Mouse (Mus musculus) embryonic facial prominence, embryonic 12.5 days (tissue): ENCODE data around the gene Mill2. TPM values are rescaled to one million over a fixed set of nuclear protein-coding genes. Genes with fewer than 3 reads are reported as not detected.
"Not testable (repeated sequence)": the region's sequence is repeated elsewhere in the genome, so short reads cannot be mapped to it uniquely, and the experiment has no call there.

Source experiments
- ATAC-seq: fragments of 200-750 bp; cut with Nextera tagmentation; 2 replicates; pipeline ENCODE4 v1.8.0; 2017; ENCODE audit not compliant: insufficient number of reproducible peaks, insufficient read depth, low FRiP score, low TSS enrichment
- H3K27ac ChIP-seq: fragments of 300-500 bp; sonication (generic); 2 replicates; pipeline ENCODE4 v1.5.1; 2016; ENCODE audit warnings: mild to moderate bottlenecking
- H3K27me3 ChIP-seq: fragments of 300-500 bp; sonication (generic); 2 replicates; pipeline ENCODE4 v1.6.1; 2016; ENCODE audit warnings: mild to moderate bottlenecking, moderate library complexity
- H3K36me3 ChIP-seq: fragments of 300-500 bp; sonication (generic); 2 replicates; pipeline ENCODE4 v1.6.1; 2016; ENCODE audit warnings: mild to moderate bottlenecking
- H3K4me1 ChIP-seq: fragments of 300-500 bp; sonication (generic); 2 replicates; pipeline ENCODE4 v1.6.1; 2016
- H3K4me2 ChIP-seq: fragments of 300-500 bp; sonication (generic); replicated peaks from 2 replicates; pipeline ENCODE4 v1.6.1; 2016; ENCODE audit warnings: mild to moderate bottlenecking, moderate library complexity
- H3K4me3 ChIP-seq: fragments of 300-500 bp; sonication (generic); 2 replicates; pipeline ENCODE4 v1.5.1; 2016; ENCODE audit warnings: mild to moderate bottlenecking
- H3K9ac ChIP-seq: fragments of 300-500 bp; sonication (generic); 2 replicates; pipeline ENCODE4 v1.6.1; 2016; ENCODE audit warnings: mild to moderate bottlenecking, moderate library complexity
- H3K9me3 ChIP-seq: fragments of 300-500 bp; sonication (generic); 2 replicates; pipeline ENCODE4 v1.6.1; 2016; ENCODE audit warnings: mild to moderate bottlenecking, moderate library complexity
- WGBS: fragments of 180-500 bp; shearing (Covaris S2); methylation state at CpG from one replicate; pipeline ENCODE4 v1.1.7; 2016; 5-methylcytosine and 5-hydroxymethylcytosine counted together
- polyA plus RNA-seq: library from polyadenylated mRNA; unstranded; fragments of >200 nt; fragmentation: Nextera tagmentation; extraction: Ambion mirVana; gene quantifications from 2 replicates; pipeline ENCODE4 v1.2.1, GENCODE M21; 2016

Gene Mill2
- 0.12 and 0.28 TPM in 2 replicates for polyA plus RNA-seq

DNA sequence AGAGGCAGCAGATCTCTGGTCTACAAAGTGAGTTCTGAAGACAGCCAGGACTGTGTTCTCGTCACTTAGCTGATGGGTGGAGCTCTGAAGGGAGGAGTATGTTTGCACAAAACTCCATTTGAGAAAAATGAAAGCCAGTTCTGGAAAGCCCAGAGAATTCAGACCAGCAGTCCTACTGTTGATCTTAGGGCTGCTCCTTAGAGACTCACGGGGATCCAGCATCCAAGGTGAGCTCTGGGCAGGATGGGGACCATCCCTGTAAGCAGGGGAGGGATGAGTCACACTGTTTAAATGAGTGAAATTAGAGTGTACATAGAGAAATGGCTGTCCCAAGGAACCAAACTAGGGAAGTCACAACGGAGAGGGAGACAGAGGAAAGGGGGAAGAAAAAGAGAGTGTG is at the start of gene Mill2:
Gene Mill2, plus strand, starts transcription at position 102 of the 400 bp plus-strand sequence.
- WGBS, result 17% methylated on average over 3 of the region's 3 CpGs
- Histone ChIP-seq H3K4me1 (peaks cover 8% of the 10 kb centered on the region; the same call in 1 of the 2 replicates), H3K36me3 (no peaks in the 10 kb centered on the region), H3K27ac (peak within 1 kb of the TSS; percentile 77), H3K9me3 (no peaks in the 10 kb centered on the region), H3K4me2 (peak within 1 kb of the TSS; percentile 53), H3K9ac (peak within 1 kb of the TSS; percentile 42; the same call in 1 of the 2 replicates), H3K27me3 (no peaks in the 10 kb centered on the region), H3K4me3 (peak within 1 kb of the TSS; percentile 30)
- ATAC-seq, result 0 out of 2 replicates have a peak, but pooled peaks have one; percentile 24

DNA sequence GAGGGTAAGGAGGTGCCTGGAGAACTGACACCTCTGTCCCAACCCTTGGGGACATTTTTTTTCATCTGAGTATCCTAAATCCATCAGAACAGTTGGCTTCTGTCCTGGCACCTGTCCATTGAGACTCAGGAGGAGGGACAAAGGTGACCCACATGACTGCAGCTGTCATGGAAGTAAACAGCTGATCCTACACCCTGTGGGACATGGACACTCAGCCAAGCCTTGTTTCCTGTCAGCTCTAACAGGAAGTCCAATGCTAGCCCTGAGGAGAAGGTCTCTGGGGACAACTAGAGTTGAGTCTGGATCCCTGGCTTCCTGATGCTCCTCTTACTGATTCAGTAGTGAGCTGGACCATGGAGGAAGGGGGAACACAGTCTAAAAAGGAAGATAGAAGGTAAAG is 49.1 kb upstream of the Mill2 start:
- not testable (repeated sequence) for H3K4me2 ChIP-seq, H3K4me1 ChIP-seq, H3K36me3 ChIP-seq, H3K4me3 ChIP-seq, H3K27me3 ChIP-seq, H3K27ac ChIP-seq, ATAC-seq, H3K9me3 ChIP-seq, H3K9ac ChIP-seq

DNA sequence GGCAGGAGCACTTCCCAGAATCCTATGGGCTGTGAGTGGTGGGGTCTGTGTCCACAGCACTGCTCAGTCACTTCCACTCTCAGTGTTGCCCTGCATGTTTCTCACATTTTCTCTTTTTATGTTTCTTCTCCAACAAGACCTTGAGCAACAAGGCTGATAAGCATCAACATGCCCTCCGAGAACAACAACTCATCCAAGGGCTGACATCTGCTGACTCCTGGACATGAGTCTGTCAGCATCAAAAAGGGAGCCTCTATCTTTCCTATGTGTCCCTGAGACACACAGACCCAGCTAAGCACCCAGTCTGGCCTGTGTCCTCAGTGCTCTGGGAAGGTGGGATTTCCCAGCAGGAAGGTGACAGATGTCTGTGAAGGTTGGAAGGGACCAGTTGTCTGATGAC is 41.3 kb upstream of the Mill2 start, which contains the start of gene Psg19:
Gene Psg19, minus strand, starts transcription at position 101 of the 400 bp plus-strand sequence.
- Histone ChIP-seq H3K27ac (no peak within 1 kb of the TSS), H3K4me2 (no peak within 1 kb of the TSS), H3K36me3 (no peaks in the 10 kb centered on the region), H3K9me3 (no peaks in the 10 kb centered on the region), H3K27me3 (no peaks in the 10 kb centered on the region), H3K9ac (no peak within 1 kb of the TSS), H3K4me1 (no peaks in the 10 kb centered on the region), H3K4me3 (no peak within 1 kb of the TSS)
- no peak for ATAC-seq
- WGBS, result 77% methylated on average over 1 of the region's 1 CpGs

DNA sequence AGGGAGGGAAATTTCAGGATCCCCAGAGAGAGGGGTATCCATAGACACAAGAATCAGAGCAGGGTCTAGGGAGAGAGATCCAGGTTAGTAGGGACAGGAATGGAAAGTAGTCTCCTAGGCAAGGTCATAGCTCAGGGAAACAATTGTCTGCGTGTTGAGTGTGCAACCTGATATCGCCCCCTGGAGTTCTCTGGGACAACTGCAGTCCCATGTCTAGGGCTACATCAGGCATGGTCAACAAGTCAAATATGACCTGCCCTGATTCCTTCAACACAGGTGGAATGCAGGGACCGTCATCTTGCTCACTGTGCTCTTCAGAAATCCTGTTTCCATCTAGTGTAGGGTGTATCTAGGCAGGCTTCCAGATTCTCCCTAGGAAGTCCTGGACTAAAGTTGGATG is 40.6 kb upstream of the Mill2 start:
- H3K36me3 ChIP-seq, result no peaks in the 10 kb centered on the region

DNA sequence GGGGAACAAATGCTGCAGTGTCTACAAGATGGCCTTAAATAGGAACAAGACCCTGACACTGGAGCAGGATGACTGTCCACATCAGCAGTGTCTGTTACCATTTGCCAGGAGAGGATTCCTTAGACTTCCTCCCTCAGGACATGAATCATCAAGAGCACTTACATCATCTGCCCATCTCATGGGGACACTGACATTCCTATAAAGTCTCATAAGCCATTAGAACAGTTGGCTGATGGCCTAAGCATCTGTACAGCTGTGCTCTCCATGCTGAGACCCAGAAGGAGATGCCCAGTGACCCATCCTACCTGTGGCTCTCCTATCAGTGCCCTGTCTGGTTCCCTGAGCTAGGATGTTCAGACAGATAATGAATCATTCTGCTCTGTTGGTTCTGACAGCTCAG is 36.2 kb upstream of the Mill2 start:
- no peaks in the 10 kb centered on the region for H3K27me3 ChIP-seq

More for the DNA sequence above, 40.6 kb upstream of the Mill2 start:
- ATAC-seq, result no peak
- 48% methylated on average over 3 of the region's 3 CpGs for WGBS
- Histone ChIP-seq H3K4me1 (no peaks in the 10 kb centered on the region), H3K27ac (no peak overlapping the region), H3K4me3 (no peak overlapping the region), H3K9ac (no peak overlapping the region), H3K27me3 (no peaks in the 10 kb centered on the region), H3K4me2 (no peak overlapping the region), H3K9me3 (no peaks in the 10 kb centered on the region)

DNA sequence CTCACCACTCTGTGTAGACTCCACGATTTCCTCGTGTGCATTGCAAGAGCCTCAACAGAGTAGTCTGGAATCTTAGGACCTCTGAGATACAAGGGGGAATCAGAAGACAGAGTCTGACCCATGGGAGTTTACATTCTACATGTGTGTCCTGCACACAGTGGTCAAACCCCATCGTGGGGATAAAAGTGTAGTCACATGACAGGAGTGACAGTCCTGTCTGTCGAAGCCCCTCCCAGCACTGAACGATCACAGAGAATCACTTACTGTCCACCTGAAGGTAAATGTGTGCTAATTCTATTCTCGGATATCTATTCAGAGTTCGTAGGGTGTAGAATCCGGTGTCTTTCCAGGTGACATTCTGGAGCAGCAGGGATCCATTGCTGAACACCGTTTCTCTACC is 21.5 kb upstream of the Mill2 start:
- Histone ChIP-seq H3K27ac (no peak overlapping the region), H3K27me3 (no peaks in the 10 kb centered on the region), H3K4me2 (no peak overlapping the region), H3K9me3 (no peaks in the 10 kb centered on the region), H3K9ac (no peak overlapping the region), H3K4me3 (no peak overlapping the region), H3K36me3 (no peaks in the 10 kb centered on the region), H3K4me1 (no peaks in the 10 kb centered on the region)
- WGBS, result 81% methylated on average over 9 of the region's 9 CpGs
- no peak for ATAC-seq

More for the DNA sequence above, 36.2 kb upstream of the Mill2 start:
- Histone ChIP-seq H3K4me1 (no peaks in the 10 kb centered on the region), H3K27ac (no peak overlapping the region), H3K9ac (no peak overlapping the region), H3K36me3 (no peaks in the 10 kb centered on the region), H3K4me3 (no peak overlapping the region), H3K9me3 (no peaks in the 10 kb centered on the region), H3K4me2 (no peak overlapping the region)
- no peak for ATAC-seq

DNA sequence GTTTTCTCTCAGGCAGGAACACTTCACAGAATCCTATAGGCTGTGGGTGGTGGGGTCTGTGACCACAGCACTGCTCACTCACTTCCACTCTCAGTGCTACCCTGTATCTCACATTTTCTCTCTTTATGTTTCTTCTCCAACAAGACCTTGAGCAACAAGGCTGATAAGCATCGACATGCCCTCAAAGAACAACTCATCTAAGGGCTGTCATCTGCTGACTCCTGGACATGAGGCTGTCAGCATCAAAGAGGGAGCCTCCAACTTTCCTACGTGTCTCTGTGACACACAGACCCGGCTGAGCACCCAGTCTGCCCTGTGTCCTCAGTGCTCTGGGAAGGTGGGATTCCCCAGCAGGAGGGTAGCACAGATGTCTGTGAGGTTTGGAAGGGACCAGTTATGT is 18.3 kb upstream of the Mill2 start, which contains the start of gene Psg17:
Gene Psg17, minus strand, starts transcription at position 101 of the 400 bp plus-strand sequence.
- no peak for ATAC-seq
- no peaks in the 10 kb centered on the region for H3K9me3 ChIP-seq
- H3K4me3 ChIP-seq, result no peak within 1 kb of the TSS
- WGBS, result 75% methylated on average over 3 of the region's 3 CpGs
- H3K27me3 ChIP-seq, result no peaks in the 10 kb centered on the region
- no peaks in the 10 kb centered on the region for H3K36me3 ChIP-seq
- H3K27ac ChIP-seq, result no peak within 1 kb of the TSS
- H3K4me2 ChIP-seq, result no peak within 1 kb of the TSS
- no peak within 1 kb of the TSS for H3K9ac ChIP-seq
- no peaks in the 10 kb centered on the region for H3K4me1 ChIP-seq

DNA sequence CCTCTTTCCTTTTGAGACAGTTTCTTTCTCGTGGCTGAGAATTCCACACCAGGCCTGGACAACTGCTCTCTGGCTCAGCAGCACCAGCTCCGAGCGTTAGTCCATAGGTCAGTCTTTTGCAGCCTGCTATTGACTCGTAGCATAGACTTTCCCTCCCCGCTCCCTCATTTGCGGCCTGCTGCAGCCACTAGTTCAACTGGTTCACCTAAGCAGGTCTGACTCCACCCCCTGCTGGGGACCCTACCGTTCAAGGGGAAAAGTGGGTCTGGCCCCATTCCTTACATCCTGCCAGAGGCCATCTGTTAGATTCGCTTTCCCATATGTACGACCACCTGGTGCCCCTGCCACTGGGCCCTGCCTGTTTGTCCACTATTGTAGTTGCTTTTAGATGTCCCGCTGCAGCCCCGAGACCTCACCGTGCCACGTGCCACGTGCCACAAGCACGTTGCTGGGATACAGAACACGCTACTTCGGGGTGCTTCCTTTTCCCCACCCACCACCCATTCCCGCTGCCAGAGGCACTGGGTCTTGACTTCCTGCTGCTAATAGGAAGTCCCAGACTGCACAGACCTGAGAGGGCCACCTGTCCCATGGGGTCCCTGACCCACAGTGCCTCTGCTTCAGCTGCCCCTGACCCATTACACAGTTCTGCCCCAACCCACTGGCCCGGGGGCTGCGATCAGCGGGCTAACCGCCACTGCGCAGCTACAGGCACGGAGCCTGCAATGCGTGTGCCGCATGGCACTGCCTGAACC is 11.8 kb upstream of the Mill2 start:
- Histone ChIP-seq H3K36me3 (no peaks in the 10 kb centered on the region), H3K4me3 (no peak overlapping the region), H3K9ac (no peak overlapping the region), H3K4me1 (no peaks in the 10 kb centered on the region), H3K27me3 (no peaks in the 10 kb centered on the region), H3K9me3 (no peaks in the 10 kb centered on the region), H3K4me2 (no peak overlapping the region), H3K27ac (no peak overlapping the region)
- 65% methylated on average over 26 of the region's 26 CpGs for WGBS
- ATAC-seq, result 0 out of 2 replicates have a peak, but pooled peaks have one; percentile 28

DNA sequence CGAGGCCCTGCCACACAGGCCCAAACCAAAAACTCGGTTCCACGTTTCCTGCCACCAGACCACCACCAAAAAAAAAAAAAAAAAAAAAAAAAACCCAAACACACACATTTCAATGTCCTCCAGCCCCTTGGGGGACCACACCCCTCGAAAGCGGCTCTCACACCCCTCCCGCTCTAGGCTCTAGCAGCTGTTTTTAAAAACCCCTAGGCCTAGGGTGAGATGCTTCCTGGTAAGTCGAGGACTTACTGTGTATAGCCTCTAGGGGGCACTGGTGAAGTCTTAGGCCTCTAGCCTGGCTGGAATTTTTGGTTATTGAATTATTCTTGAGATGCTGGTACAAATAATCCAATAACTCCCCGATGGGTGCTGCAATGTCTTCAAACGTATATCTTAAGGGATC is 11.2 kb upstream of the Mill2 start:
- Histone ChIP-seq H3K4me2 (no peak overlapping the region), H3K9me3 (no peaks in the 10 kb centered on the region), H3K36me3 (no peaks in the 10 kb centered on the region), H3K27me3 (no peaks in the 10 kb centered on the region), H3K27ac (no peak overlapping the region), H3K4me3 (no peak overlapping the region), H3K9ac (no peak overlapping the region), H3K4me1 (no peaks in the 10 kb centered on the region)
- no peak for ATAC-seq
- 54% methylated on average over 9 of the region's 9 CpGs for WGBS

DNA sequence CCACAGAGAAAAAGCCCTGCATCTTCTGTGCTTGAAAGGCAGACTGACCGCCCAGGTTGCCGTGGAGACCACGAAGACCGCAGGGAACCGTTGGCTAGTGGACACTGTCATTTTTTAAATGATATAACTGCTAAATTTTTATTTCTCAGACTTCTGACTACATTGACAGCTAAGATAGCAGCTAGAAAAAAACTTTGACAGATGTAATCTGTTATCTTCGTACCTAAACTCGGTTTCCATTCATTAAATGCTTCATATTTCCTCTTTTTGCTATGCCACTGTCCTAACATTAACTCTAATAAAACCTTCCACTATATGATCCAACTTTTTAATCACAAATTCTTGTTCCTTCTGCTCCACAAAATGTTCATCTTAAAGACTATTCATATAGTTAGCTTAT is 10.2 kb upstream of the Mill2 start:
- no peak overlapping the region for H3K9ac ChIP-seq
- H3K27ac ChIP-seq, result no peak overlapping the region
- H3K36me3 ChIP-seq, result no peaks in the 10 kb centered on the region
- no peaks in the 10 kb centered on the region for H3K27me3 ChIP-seq
- WGBS, result 90% methylated on average over 7 of the region's 7 CpGs
- ATAC-seq, result no peak
- H3K4me3 ChIP-seq, result no peak overlapping the region
- H3K9me3 ChIP-seq, result no peaks in the 10 kb centered on the region
- H3K4me2 ChIP-seq, result no peak overlapping the region
- H3K4me1 ChIP-seq, result no peaks in the 10 kb centered on the region

DNA sequence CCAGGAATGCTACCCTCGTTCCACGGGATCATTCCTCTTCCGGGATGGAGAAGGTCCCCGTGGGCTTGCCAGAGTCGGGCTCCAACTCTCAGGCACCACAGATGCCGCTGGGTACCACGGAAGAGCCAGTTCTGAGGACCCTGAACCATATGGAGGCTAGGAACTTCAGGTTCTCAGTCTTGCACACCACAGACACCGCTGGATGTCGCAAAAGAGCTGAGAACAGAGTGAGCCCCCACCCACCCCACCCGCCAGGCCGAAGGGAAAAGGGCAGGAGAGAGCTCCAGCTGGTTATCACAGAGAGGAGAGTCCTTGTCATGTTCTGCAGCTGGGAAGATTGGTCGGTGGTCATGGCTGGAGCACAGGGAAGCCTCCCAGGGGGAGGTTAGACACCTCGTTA is 7.5 kb upstream of the Mill2 start:
- no peaks in the 10 kb centered on the region for H3K4me1 ChIP-seq
- no peak overlapping the region for H3K9ac ChIP-seq
- WGBS, result 46% methylated on average over 13 of the region's 13 CpGs
- H3K27ac ChIP-seq, result no peak overlapping the region
- ATAC-seq, result no peak
- no peak overlapping the region for H3K4me3 ChIP-seq
- H3K27me3 ChIP-seq, result no peaks in the 10 kb centered on the region
- H3K9me3 ChIP-seq, result no peaks in the 10 kb centered on the region
- H3K4me2 ChIP-seq, result no peak overlapping the region
- no peaks in the 10 kb centered on the region for H3K36me3 ChIP-seq

DNA sequence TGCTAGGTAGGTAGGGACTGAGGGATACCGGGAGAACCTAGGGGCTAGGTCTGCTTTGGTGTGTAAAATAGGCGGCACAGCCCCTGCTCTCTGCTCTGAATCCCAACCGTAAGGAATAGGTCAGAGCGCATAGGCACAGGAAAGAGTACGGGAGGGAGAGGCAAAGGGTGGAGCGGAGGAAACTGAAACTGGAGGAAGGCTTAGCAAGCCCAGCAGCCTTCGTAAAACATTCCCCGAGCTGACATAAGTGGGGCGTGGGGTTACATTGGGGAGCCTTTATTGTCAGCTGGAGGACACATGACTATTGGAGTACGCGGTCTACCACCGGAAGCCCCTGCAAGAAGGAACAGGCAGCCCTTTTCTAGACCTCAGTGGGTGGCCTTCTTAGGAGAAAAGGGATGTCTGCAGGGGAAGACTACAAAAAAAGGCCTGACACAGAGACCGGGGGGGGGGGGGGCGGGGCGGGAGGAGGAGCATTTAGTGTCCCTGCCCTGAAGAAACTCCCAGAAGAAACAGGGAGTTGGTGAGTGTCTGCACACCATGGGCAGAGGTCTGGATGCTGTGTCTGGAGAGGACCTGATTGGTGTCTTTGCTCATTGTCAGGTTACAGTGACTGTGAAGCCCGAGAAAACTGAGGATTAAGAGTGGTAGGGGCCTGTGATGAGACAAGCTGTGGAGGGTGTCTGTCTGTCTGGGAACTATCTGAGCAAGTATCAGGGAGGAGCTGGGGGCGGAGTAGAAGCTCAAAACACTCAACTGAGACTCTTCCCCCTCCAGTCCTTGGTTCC is 814 bp downstream of the Mill2 start:
- H3K27ac ChIP-seq, result peak overlapping the region; percentile 77
- ATAC-seq, result peak; percentile 88
- 4% methylated on average over 14 of the region's 17 CpGs for WGBS
- no peaks in the 10 kb centered on the region for H3K27me3 ChIP-seq
- H3K4me1 ChIP-seq, result peaks cover 8% of the 10 kb centered on the region; the same call in 1 of the 2 replicates
- H3K36me3 ChIP-seq, result no peaks in the 10 kb centered on the region
- no peaks in the 10 kb centered on the region for H3K9me3 ChIP-seq
- peak overlapping the region; percentile 53 for H3K4me2 ChIP-seq
- H3K4me3 ChIP-seq, result peak overlapping the region; percentile 30
- H3K9ac ChIP-seq, result peak overlapping the region; percentile 42; the same call in 1 of the 2 replicates
